Mouse (Mus musculus) ES-Bruce4 (cell line): Measurements from ENCODE around the gene Rapgef4.

ENCODE experiments used
- CTCF ChIP-seq: IDR thresholded peaks from one replicate; pipeline ENCODE4 v1.8.1; 2011; ENCODE audit warnings: low read depth, low read length
- EP300 ChIP-seq: IDR thresholded peaks from 2 replicates; pipeline ENCODE4 v1.6.1; 2011; ENCODE audit warnings: low read depth, low read length; ENCODE audit not compliant: insufficient read depth
- POLR2A ChIP-seq: IDR thresholded peaks from one replicate; pipeline ENCODE4 v1.8.1; 2011; ENCODE audit warnings: low read length; ENCODE audit not compliant: insufficient read depth

DNA sequence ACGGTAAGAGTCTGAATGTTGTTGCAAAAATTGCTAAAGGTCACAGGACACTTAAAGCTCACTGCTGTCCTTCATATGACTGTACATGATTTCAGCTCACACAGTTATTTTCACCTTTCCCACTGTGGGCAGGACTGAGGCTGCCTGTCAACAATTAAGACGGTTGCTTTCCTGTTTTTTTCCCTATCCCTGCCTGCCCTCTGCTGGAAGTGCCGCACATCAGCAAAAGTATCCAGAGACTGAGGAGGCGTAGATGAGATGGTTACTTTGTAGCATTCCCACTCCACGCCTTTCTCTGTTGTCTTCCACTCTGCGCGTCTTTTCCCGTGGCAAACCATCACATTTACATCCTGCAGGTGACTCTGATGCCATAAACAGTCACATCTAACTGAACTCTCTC, 25.4 kb upstream of the Rapgef4 start:
- TF ChIP-seq CTCF (peak; percentile 84), EP300 (no peak), POLR2A (no peak)
